Mouse (Mus musculus) left cerebral cortex, postnatal 36 days (tissue): Measurements from ENCODE around the gene Thap3. TPM values are rescaled to one million over a fixed set of nuclear protein-coding genes. Genes with fewer than 3 reads are reported as not detected.
A peak's percentile ranks its signal among the peaks of the same experiment; 100 is the strongest.
"Not testable (repeated sequence)": the region's sequence is repeated elsewhere in the genome, so short reads cannot be mapped to it uniquely, and the experiment has no call there.

Experiments used
- DNase-seq, 2 experiments: peaks; one replicate each; pipeline ENCODE4 v3.0.0; 2021 to 2022; ENCODE audit warnings: low spot score in 2 of 2, mixed read lengths in 1 of 2
- intact Hi-C: fragments of 180-260 bp; cut with DNase I; formaldehyde crosslinking; loops from one replicate; pipeline ENCODE4 v1.15.1; 2025
- total RNA-seq, 2 experiments: library from RNA; stranded (reverse); gene quantifications; 2 replicates each; pipeline ENCODE4 v1.2.3; 2021

Gene Thap3
- 10 to 100 TPM; 15.2 to 21.8 TPM for total RNA-seq

- intact Hi-C loops: no loop called here
Observed at GRCm38 (mm10) chr4:151988342-151989109, at the start of gene Thap3. Thap3 (minus strand) TSS chr4:151988997.

GRCm38 (mm10) chr4:152038225-152038984 is 49.6 kb upstream of the Thap3 start, which contains the start of gene Tas1r1:
Tas1r1 (minus strand) TSS chr4:152038568.
- intact Hi-C loops: loop anchor here (2.0 kb wide), 1 partner anchor 58 kb away; no protein-coding TSS in a partner anchor
- no peak for DNase-seq

More at GRCm38 (mm10) chr4:151988342-151989109, at the start of gene Thap3:
- DNase-seq: peak; percentile 82 to 85

GRCm38 (mm10) chr4:152036464-152036863 is 47.7 kb upstream of the Thap3 start:
- DNase-seq, intact Hi-C loops: not testable (repeated sequence)

GRCm38 (mm10) chr4:152032922-152033321 is 44.1 kb upstream of the Thap3 start:
- intact Hi-C loops: no loop called here

GRCm38 (mm10) chr4:152029997-152030396 is 41.2 kb upstream of the Thap3 start:
- intact Hi-C loops: loop anchor here (2.0 kb wide), 1 partner anchor 49 kb away; no protein-coding TSS in a partner anchor
- DNase-seq: no peak

More at GRCm38 (mm10) chr4:152032922-152033321, 44.1 kb upstream of the Thap3 start:
- no peak for DNase-seq

GRCm38 (mm10) chr4:152029087-152029486 is 40.3 kb upstream of the Thap3 start:
- no peak for DNase-seq
- intact Hi-C loops: no loop called here

GRCm38 (mm10) chr4:152028456-152028855 is 39.7 kb upstream of the Thap3 start:
- intact Hi-C loops: no loop called here
- no peak for DNase-seq

- intact Hi-C loops: no loop called here
- peak; percentile 96 to 97 for DNase-seq
Observed at GRCm38 (mm10) chr4:152027524-152027923, 38.7 kb upstream of the Thap3 start, which contains the start of gene Zbtb48. Zbtb48 (minus strand) TSS chr4:152027671.

- DNase-seq: no peak
- intact Hi-C loops: no loop called here
Observed at GRCm38 (mm10) chr4:152026751-152027508, 38.1 kb upstream of the Thap3 start.

GRCm38 (mm10) chr4:152024525-152024924 is 35.7 kb upstream of the Thap3 start:
- intact Hi-C loops: no loop called here
- DNase-seq: no peak

GRCm38 (mm10) chr4:152022506-152022905 is 33.7 kb upstream of the Thap3 start:
- intact Hi-C loops: no loop called here
- peak in 1 of 2 experiments; percentile 35 for DNase-seq

- DNase-seq: no peak
- intact Hi-C loops: no loop called here
Observed at GRCm38 (mm10) chr4:152021568-152022097, 32.8 kb upstream of the Thap3 start.

GRCm38 (mm10) chr4:152020024-152020423 is 31.2 kb upstream of the Thap3 start:
- DNase-seq: no peak
- intact Hi-C loops: no loop called here

- intact Hi-C loops: no loop called here
- DNase-seq: no peak
Observed at GRCm38 (mm10) chr4:152019073-152019472, 30.3 kb upstream of the Thap3 start.

GRCm38 (mm10) chr4:152013036-152013813 is 24.4 kb upstream of the Thap3 start:
- DNase-seq: no peak
- intact Hi-C loops: no loop called here

GRCm38 (mm10) chr4:152012109-152012508 is 23.3 kb upstream of the Thap3 start:
- intact Hi-C loops: no loop called here
- DNase-seq: no peak

GRCm38 (mm10) chr4:152011171-152011760 is 22.5 kb upstream of the Thap3 start:
- intact Hi-C loops: no loop called here
- DNase-seq: no peak

- DNase-seq: no peak
- intact Hi-C loops: no loop called here
Observed at GRCm38 (mm10) chr4:152010707-152011134, 21.9 kb upstream of the Thap3 start.
